Mouse (Mus musculus): ENCODE results near the gene Exd2. TPM values are rescaled to one million over a fixed set of nuclear protein-coding genes. Genes with fewer than 3 reads are reported as not detected.

Exd2 gene
- 1.4 TPM in 1 of 2 replicates, not detected in the other for polyA plus RNA-seq (2012; ENCODE audit: insufficient read depth, low replicate concordance)

GRCm38 (mm10) chr12:80462942-80463651 lies at the start of gene Exd2:
Exd2 (plus strand) TSS chr12:80463095.
- no peak for TF ChIP-seq GATA1 (IDR thresholded peaks at IDR 0.05; ENCODE audit: borderline replicate concordance, low read length)
- TF ChIP-seq FLI1 (IDR thresholded peaks at IDR 0.05; ENCODE audit: low read length): peak; percentile 61; the same call in 1 of the 2 replicates
- peaks cover 3% of the 10 kb centered on the region for H3K27me3 ChIP-seq (replicated peaks)
- H3K36me3 ChIP-seq (replicated peaks; ENCODE audit: low read length): no peaks in the 10 kb centered on the region

DNA sequence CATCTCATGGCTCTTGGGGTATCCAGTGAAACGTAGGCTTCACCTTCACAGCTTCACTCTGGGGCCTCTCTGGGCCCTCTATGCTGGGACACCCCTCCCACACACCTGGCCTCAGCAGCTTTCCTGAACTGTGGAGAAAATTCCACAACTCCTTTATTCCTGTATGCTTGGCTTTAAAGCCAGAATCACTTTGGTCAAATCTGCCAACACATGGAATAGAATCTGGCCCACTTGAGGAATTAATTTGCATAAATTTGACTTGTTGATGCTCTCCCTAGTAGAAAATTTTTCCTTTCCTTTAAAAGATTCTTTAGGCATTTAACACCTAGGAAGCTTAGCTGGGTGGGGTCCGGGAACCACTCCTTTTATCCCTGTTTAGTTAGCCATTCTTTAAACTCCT lies 47.8 kb upstream of the Exd2 start:
- Histone ChIP-seq H3K36me3 (replicated peaks; ENCODE audit: low read length) (peaks cover 66% of the 10 kb centered on the region), H3K9me3 (peaks cover 8% of the 10 kb centered on the region; the same call in 1 of the 2 replicates), H3K27me3 (replicated peaks) (no peaks in the 10 kb centered on the region), H3K4me1 (peaks cover 8% of the 10 kb centered on the region), H3K4me3 (replicated peaks) (no peak overlapping the region)
- TF ChIP-seq FLI1 (IDR thresholded peaks at IDR 0.05; ENCODE audit: low read length) (no peak), GATA1 (IDR thresholded peaks at IDR 0.05; ENCODE audit: borderline replicate concordance, low read length) (no peak)

More at GRCm38 (mm10) chr12:80462942-80463651, at the start of gene Exd2:
- peaks cover 9% of the 10 kb centered on the region for H3K9me3 ChIP-seq
- peaks cover 21% of the 10 kb centered on the region for H3K4me1 ChIP-seq
- H3K4me3 ChIP-seq (replicated peaks): peak within 1 kb of the TSS; percentile 99

GRCm38 (mm10) chr12:80427683-80428082 lies 35.2 kb upstream of the Exd2 start:
- H3K36me3 ChIP-seq (replicated peaks; ENCODE audit: low read length): peaks cover 72% of the 10 kb centered on the region
- TF ChIP-seq FLI1 (IDR thresholded peaks at IDR 0.05; ENCODE audit: low read length) (no peak), GATA1 (IDR thresholded peaks at IDR 0.05; ENCODE audit: borderline replicate concordance, low read length) (no peak)
- no peaks in the 10 kb centered on the region for H3K27me3 ChIP-seq (replicated peaks)
- no peak overlapping the region for H3K4me3 ChIP-seq (replicated peaks)
- H3K9me3 ChIP-seq: no peaks in the 10 kb centered on the region
- peaks cover 24% of the 10 kb centered on the region for H3K4me1 ChIP-seq

GRCm38 (mm10) chr12:80433266-80433665 lies 29.6 kb upstream of the Exd2 start:
- no peaks in the 10 kb centered on the region for H3K27me3 ChIP-seq (replicated peaks)
- H3K36me3 ChIP-seq (replicated peaks; ENCODE audit: low read length): peaks cover 47% of the 10 kb centered on the region
- peaks cover 46% of the 10 kb centered on the region for H3K4me1 ChIP-seq
- no peak for TF ChIP-seq GATA1 (IDR thresholded peaks at IDR 0.05; ENCODE audit: borderline replicate concordance, low read length)
- no peak for TF ChIP-seq FLI1 (IDR thresholded peaks at IDR 0.05; ENCODE audit: low read length)
- no peaks in the 10 kb centered on the region for H3K9me3 ChIP-seq
- peak overlapping the region; percentile 21 for H3K4me3 ChIP-seq (replicated peaks)

DNA sequence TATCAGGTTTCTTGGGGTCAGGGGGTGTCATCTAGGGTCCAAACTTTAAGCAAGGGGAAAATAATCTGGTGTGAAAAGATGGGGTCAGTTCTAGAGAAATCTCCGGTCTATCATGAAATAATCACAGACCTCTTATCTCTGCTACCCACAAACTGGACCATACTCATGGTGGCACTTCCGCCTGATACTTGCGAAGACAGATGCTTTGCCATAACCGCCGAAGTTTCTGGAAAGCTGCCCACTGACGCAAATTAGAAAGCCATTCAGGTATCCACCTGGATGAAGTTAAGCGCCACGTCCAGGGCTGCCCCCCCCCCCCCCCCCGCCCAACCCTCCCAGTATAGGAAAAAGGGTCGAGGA lies 28.3 kb upstream of the Exd2 start:
- Histone ChIP-seq H3K36me3 (replicated peaks; ENCODE audit: low read length) (peaks cover 37% of the 10 kb centered on the region), H3K9me3 (no peaks in the 10 kb centered on the region)

DNA sequence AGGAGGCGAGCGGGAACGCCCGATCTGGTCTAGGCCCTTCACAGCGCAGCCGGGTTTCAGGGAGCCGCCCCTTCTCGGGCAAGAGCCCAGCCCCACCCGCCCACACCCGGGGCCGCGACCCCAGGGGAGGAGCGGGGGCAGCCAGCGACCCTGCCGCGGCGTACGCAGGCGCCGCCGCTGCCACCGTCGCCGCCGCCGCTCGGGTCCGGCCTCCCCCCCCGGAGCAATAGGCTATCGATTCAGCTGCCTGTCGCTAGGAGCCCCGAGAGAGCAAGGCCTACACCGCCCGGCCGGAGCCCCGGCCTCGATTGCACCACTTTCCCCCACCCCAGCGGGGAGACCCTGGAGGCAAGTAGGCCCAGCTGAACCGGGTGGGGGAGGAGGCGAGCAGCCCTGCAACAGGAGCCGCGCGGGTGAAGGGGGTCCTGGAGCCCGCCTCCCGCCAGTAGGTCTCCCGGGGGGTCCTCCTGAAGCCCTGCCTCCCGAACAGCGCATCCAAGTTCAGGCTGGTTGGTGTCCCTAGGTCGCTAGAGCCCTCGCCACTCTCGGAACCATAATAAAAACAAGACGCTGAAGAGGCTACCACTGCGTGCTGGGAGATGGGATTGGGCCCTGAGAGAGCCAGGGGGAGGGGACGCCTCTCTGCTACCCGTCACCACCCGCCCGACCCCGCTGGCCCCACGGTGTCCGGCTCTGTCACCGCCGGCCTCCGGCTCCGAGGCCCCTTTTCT lies 27.8 kb upstream of the Exd2 start:
- H3K36me3 ChIP-seq (replicated peaks; ENCODE audit: low read length): peaks cover 33% of the 10 kb centered on the region
- H3K27me3 ChIP-seq (replicated peaks): no peaks in the 10 kb centered on the region
- H3K4me3 ChIP-seq (replicated peaks): peak overlapping the region; percentile 98
- peaks cover 41% of the 10 kb centered on the region for H3K4me1 ChIP-seq
- TF ChIP-seq FLI1 (IDR thresholded peaks at IDR 0.05; ENCODE audit: low read length) (no peak), GATA1 (IDR thresholded peaks at IDR 0.05; ENCODE audit: borderline replicate concordance, low read length) (no peak)
- no peaks in the 10 kb centered on the region for H3K9me3 ChIP-seq

More for the DNA sequence above, 28.3 kb upstream of the Exd2 start:
- Histone ChIP-seq H3K27me3 (replicated peaks) (no peaks in the 10 kb centered on the region), H3K4me3 (replicated peaks) (peak overlapping the region; percentile 98), H3K4me1 (peaks cover 41% of the 10 kb centered on the region)
- no peak for TF ChIP-seq GATA1 (IDR thresholded peaks at IDR 0.05; ENCODE audit: borderline replicate concordance, low read length)
- TF ChIP-seq FLI1 (IDR thresholded peaks at IDR 0.05; ENCODE audit: low read length): no peak

DNA sequence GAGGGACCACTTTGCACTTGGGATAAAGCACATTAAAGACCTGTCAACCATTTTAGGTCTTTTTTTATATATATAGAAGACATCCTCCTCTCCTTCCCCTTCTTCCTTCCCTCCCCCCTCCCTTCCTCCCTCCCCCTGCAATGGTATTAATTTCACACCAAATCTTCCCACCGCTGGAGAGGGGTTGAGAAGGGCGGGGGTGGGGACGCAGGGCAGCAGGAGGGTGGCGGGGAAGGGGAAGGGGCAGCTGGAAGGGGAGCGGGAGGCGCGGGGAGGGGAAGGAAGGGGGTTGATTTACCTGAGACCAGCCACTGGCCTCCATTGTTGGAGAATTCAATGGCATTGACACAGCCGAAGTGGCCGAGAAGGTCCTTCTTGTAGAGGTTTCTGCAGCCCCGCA lies 27.0 kb upstream of the Exd2 start:
- Histone ChIP-seq H3K9me3 (no peaks in the 10 kb centered on the region), H3K36me3 (replicated peaks; ENCODE audit: low read length) (peaks cover 25% of the 10 kb centered on the region), H3K4me1 (peaks cover 36% of the 10 kb centered on the region), H3K27me3 (replicated peaks) (no peaks in the 10 kb centered on the region), H3K4me3 (replicated peaks) (peak overlapping the region; percentile 98)
- TF ChIP-seq FLI1 (IDR thresholded peaks at IDR 0.05; ENCODE audit: low read length): no peak

GRCm38 (mm10) chr12:80436336-80436976 lies 26.4 kb upstream of the Exd2 start, which contains the start of gene Dcaf5:
Dcaf5 (minus strand) TSS chr12:80436601.
- peak within 1 kb of the TSS; percentile 98 for H3K4me3 ChIP-seq (replicated peaks)
- H3K4me1 ChIP-seq: peaks cover 32% of the 10 kb centered on the region
- H3K9me3 ChIP-seq: no peaks in the 10 kb centered on the region
- peaks cover 21% of the 10 kb centered on the region for H3K36me3 ChIP-seq (replicated peaks; ENCODE audit: low read length)
- TF ChIP-seq FLI1 (IDR thresholded peaks at IDR 0.05; ENCODE audit: low read length) (no peak), GATA1 (IDR thresholded peaks at IDR 0.05; ENCODE audit: borderline replicate concordance, low read length) (no peak)
- H3K27me3 ChIP-seq (replicated peaks): no peaks in the 10 kb centered on the region

DNA sequence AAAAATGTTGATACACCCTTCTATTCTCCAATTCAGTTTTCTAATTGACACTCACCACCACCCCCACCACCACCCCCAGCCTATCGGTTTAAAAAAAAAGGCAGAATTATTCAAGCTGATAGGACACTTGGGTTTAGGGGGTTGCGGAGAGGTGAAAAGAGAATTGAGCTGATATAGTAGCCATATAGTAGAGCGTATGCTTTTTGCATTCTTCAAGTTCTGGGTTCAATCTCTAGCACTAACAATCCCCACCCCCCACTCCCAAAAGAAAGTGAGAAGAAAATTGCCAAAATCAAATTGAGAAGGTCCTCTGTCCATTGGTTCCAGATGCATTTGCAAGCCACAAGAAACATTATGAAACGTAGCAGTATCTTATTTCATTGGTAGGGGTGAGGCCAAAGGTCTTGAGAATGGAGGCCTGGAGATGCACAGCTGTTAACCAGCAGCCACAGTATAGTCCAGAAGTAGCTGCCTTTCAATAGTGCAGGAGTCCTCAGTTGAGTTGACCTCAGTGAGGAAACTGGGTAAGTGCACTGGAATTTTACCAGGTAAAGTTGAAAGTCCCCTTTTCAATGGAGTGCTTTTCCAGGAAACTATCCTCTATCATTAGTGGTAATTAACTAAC lies 25.7 kb upstream of the Exd2 start:
- Histone ChIP-seq H3K4me3 (replicated peaks) (peak overlapping the region; percentile 98), H3K9me3 (no peaks in the 10 kb centered on the region), H3K4me1 (peaks cover 32% of the 10 kb centered on the region), H3K36me3 (replicated peaks; ENCODE audit: low read length) (peaks cover 14% of the 10 kb centered on the region), H3K27me3 (replicated peaks) (no peaks in the 10 kb centered on the region)
- TF ChIP-seq FLI1 (IDR thresholded peaks at IDR 0.05; ENCODE audit: low read length) (no peak), GATA1 (IDR thresholded peaks at IDR 0.05; ENCODE audit: borderline replicate concordance, low read length) (no peak)
